Mouse (Mus musculus): Measurements from ENCODE around the gene Amdhd1. TPM values are rescaled to one million over a fixed set of nuclear protein-coding genes. Genes with fewer than 3 reads are reported as not detected.
"Not testable (repeated sequence)": the region's sequence is repeated elsewhere in the genome, so short reads cannot be mapped to it uniquely, and the experiment has no call there.

The Amdhd1 gene
- polyA plus RNA-seq, 1 experiment from 2014 or later, result 0.25 TPM

- ATAC-seq (replicated peaks; ENCODE audit: insufficient number of reproducible peaks, low FRiP score, low TSS enrichment, low read depth), result no peak
- H3K9me3 ChIP-seq (replicated peaks; ENCODE audit: control insufficient read depth, low read length), result no peaks in the 10 kb centered on the region
- no peak overlapping the region for H3K4me3 ChIP-seq (ENCODE audit: low read depth, low read length)
- H3K4me1 ChIP-seq (ENCODE audit: control insufficient read depth, insufficient read depth, low read length), result no peaks in the 10 kb centered on the region
- H3K4me2 ChIP-seq (ENCODE audit: low read depth, low read length), result no peak overlapping the region
- H3K27me3 ChIP-seq (ENCODE audit: control insufficient read depth, insufficient read depth, low read length), result no peaks in the 10 kb centered on the region
- H3K27ac ChIP-seq (replicated peaks; ENCODE audit: low read depth, low read length), result no peak overlapping the region
- H3K36me3 ChIP-seq (replicated peaks; ENCODE audit: control insufficient read depth, insufficient read depth, low read depth, low read length), result no peaks in the 10 kb centered on the region
- WGBS, result 90% methylated on average over 11 of the region's 11 CpGs
- no peak for DNase-seq (ENCODE audit: low spot score)
- H3K9ac ChIP-seq (replicated peaks; ENCODE audit: low read length), result no peak overlapping the region
These were observed 28.2 kb upstream of the Amdhd1 start for GRCm38 (mm10) chr10:93567841-93568566.

- H3K9me3 ChIP-seq (replicated peaks; ENCODE audit: control insufficient read depth, low read length), result no peaks in the 10 kb centered on the region
- 92% methylated on average over 10 of the region's 10 CpGs for WGBS
These were observed 27.2 kb upstream of the Amdhd1 start for GRCm38 (mm10) chr10:93567066-93567465.

DNA sequence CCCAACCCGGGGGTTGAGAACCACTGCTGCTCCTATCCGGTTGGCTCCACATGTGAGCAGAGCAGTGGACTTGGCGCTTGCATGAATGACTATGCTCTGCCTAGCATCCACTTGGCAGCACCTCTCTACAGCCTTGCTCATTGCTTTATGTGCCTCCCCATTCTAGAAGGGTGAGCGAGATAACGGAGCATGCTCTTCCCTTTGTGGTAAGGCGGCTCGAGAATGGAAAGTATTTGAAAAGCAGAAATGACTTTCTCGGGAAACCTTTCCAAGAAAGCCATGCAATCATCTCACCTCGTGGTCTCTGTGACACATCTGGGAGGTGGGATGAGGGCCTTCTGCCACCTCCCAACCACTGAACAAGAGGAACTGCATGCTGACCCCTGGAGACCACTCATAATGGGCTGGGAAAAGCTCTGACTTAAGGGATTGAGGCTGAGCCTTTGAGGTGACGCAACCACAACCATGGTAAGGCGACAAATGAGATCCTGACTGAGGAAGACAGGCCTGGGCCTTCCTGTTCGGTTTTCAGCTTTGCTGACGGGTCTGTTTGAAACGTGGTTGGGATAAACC is 24.8 kb upstream of the Amdhd1 start:
- 91% methylated on average over 14 of the region's 14 CpGs for WGBS

More at GRCm38 (mm10) chr10:93567066-93567465, 27.2 kb upstream of the Amdhd1 start:
- no peak for ATAC-seq (replicated peaks; ENCODE audit: insufficient number of reproducible peaks, low FRiP score, low TSS enrichment, low read depth)
- no peaks in the 10 kb centered on the region for H3K4me1 ChIP-seq (ENCODE audit: control insufficient read depth, insufficient read depth, low read length)
- no peak overlapping the region for H3K27ac ChIP-seq (replicated peaks; ENCODE audit: low read depth, low read length)
- H3K36me3 ChIP-seq (replicated peaks; ENCODE audit: control insufficient read depth, insufficient read depth, low read depth, low read length), result no peaks in the 10 kb centered on the region
- DNase-seq (ENCODE audit: low spot score), result no peak
- no peaks in the 10 kb centered on the region for H3K27me3 ChIP-seq (ENCODE audit: control insufficient read depth, insufficient read depth, low read length)
- H3K9ac ChIP-seq (replicated peaks; ENCODE audit: low read length), result no peak overlapping the region
- H3K4me3 ChIP-seq (ENCODE audit: low read depth, low read length), result no peak overlapping the region
- no peak overlapping the region for H3K4me2 ChIP-seq (ENCODE audit: low read depth, low read length)

DNA sequence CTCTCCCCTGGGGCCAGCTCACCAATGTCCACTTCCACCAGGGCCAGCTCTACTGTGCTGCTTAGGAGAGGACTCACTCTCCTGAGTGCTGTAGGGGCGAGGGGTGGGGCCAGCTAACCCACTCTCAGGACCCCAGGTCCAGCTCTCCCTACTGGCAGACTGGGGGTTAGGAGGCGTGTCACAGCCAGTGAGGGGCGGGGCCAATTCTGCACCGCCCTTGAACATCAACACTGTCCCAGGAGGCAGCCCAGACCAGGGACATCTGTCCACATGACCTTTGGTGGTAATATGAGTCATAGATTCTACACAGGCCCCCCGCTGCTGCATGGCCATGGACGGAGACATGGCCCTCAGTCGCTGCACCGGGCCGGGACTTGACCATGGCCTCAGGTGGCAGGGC is 20.0 kb upstream of the Amdhd1 start:
- no peak overlapping the region for H3K4me2 ChIP-seq (ENCODE audit: low read depth, low read length)
- DNase-seq (ENCODE audit: low spot score) (no peak), ATAC-seq (replicated peaks; ENCODE audit: insufficient number of reproducible peaks, low FRiP score, low TSS enrichment, low read depth) (peak; percentile 62; the same call in 1 of the 2 replicates)
- H3K36me3 ChIP-seq (replicated peaks; ENCODE audit: control insufficient read depth, insufficient read depth, low read depth, low read length), result no peaks in the 10 kb centered on the region
- H3K9ac ChIP-seq (replicated peaks; ENCODE audit: low read length), result no peak overlapping the region
- no peak overlapping the region for H3K27ac ChIP-seq (replicated peaks; ENCODE audit: low read depth, low read length)
- H3K9me3 ChIP-seq (replicated peaks; ENCODE audit: control insufficient read depth, low read length), result no peaks in the 10 kb centered on the region
- no peaks in the 10 kb centered on the region for H3K27me3 ChIP-seq (ENCODE audit: control insufficient read depth, insufficient read depth, low read length)
- no peak overlapping the region for H3K4me3 ChIP-seq (ENCODE audit: low read depth, low read length)
- 49% methylated on average over 9 of the region's 9 CpGs for WGBS
- no peaks in the 10 kb centered on the region for H3K4me1 ChIP-seq (ENCODE audit: control insufficient read depth, insufficient read depth, low read length)

More for the DNA sequence above, 24.8 kb upstream of the Amdhd1 start:
- no peak overlapping the region for H3K9ac ChIP-seq (replicated peaks; ENCODE audit: low read length)
- DNase-seq (ENCODE audit: low spot score) (no peak), ATAC-seq (replicated peaks; ENCODE audit: insufficient number of reproducible peaks, low FRiP score, low TSS enrichment, low read depth) (no peak)
- H3K4me1 ChIP-seq (ENCODE audit: control insufficient read depth, insufficient read depth, low read length), result no peaks in the 10 kb centered on the region
- no peaks in the 10 kb centered on the region for H3K9me3 ChIP-seq (replicated peaks; ENCODE audit: control insufficient read depth, low read length)
- no peaks in the 10 kb centered on the region for H3K27me3 ChIP-seq (ENCODE audit: control insufficient read depth, insufficient read depth, low read length)
- no peak overlapping the region for H3K4me2 ChIP-seq (ENCODE audit: low read depth, low read length)
- H3K36me3 ChIP-seq (replicated peaks; ENCODE audit: control insufficient read depth, insufficient read depth, low read depth, low read length), result no peaks in the 10 kb centered on the region
- H3K27ac ChIP-seq (replicated peaks; ENCODE audit: low read depth, low read length), result no peak overlapping the region
- no peak overlapping the region for H3K4me3 ChIP-seq (ENCODE audit: low read depth, low read length)

GRCm38 (mm10) chr10:93557971-93558370 is 18.1 kb upstream of the Amdhd1 start:
- ATAC-seq (replicated peaks; ENCODE audit: insufficient number of reproducible peaks, low FRiP score, low TSS enrichment, low read depth); H3K9me3 ChIP-seq (replicated peaks; ENCODE audit: control insufficient read depth, low read length); H3K27ac ChIP-seq (replicated peaks; ENCODE audit: low read depth, low read length); H3K9ac ChIP-seq (replicated peaks; ENCODE audit: low read length); H3K36me3 ChIP-seq (replicated peaks; ENCODE audit: control insufficient read depth, insufficient read depth, low read depth, low read length); H3K4me3 ChIP-seq (ENCODE audit: low read depth, low read length); H3K4me1 ChIP-seq (ENCODE audit: control insufficient read depth, insufficient read depth, low read length); H3K4me2 ChIP-seq (ENCODE audit: low read depth, low read length); H3K27me3 ChIP-seq (ENCODE audit: control insufficient read depth, insufficient read depth, low read length); DNase-seq (ENCODE audit: low spot score): not testable (repeated sequence)
- 81% methylated on average over 2 of the region's 2 CpGs for WGBS

GRCm38 (mm10) chr10:93552596-93552995 is 12.8 kb upstream of the Amdhd1 start:
- H3K4me3 ChIP-seq (ENCODE audit: low read depth, low read length), result no peak overlapping the region
- no peaks in the 10 kb centered on the region for H3K27me3 ChIP-seq (ENCODE audit: control insufficient read depth, insufficient read depth, low read length)
- H3K9ac ChIP-seq (replicated peaks; ENCODE audit: low read length), result no peak overlapping the region
- no peak overlapping the region for H3K27ac ChIP-seq (replicated peaks; ENCODE audit: low read depth, low read length)
- no peaks in the 10 kb centered on the region for H3K4me1 ChIP-seq (ENCODE audit: control insufficient read depth, insufficient read depth, low read length)
- ATAC-seq (replicated peaks; ENCODE audit: insufficient number of reproducible peaks, low FRiP score, low TSS enrichment, low read depth) (no peak), DNase-seq (ENCODE audit: low spot score) (no peak)
- WGBS, result 86% methylated on average over 8 of the region's 8 CpGs
- no peaks in the 10 kb centered on the region for H3K9me3 ChIP-seq (replicated peaks; ENCODE audit: control insufficient read depth, low read length)
- H3K4me2 ChIP-seq (ENCODE audit: low read depth, low read length), result no peak overlapping the region
- H3K36me3 ChIP-seq (replicated peaks; ENCODE audit: control insufficient read depth, insufficient read depth, low read depth, low read length), result no peaks in the 10 kb centered on the region

GRCm38 (mm10) chr10:93549821-93550220 is 10.0 kb upstream of the Amdhd1 start:
- 78% methylated on average over 10 of the region's 10 CpGs for WGBS
- H3K9ac ChIP-seq (replicated peaks; ENCODE audit: low read length), result no peak overlapping the region
- ATAC-seq (replicated peaks; ENCODE audit: insufficient number of reproducible peaks, low FRiP score, low TSS enrichment, low read depth) (no peak), DNase-seq (ENCODE audit: low spot score) (no peak)
- no peaks in the 10 kb centered on the region for H3K9me3 ChIP-seq (replicated peaks; ENCODE audit: control insufficient read depth, low read length)
- no peak overlapping the region for H3K4me3 ChIP-seq (ENCODE audit: low read depth, low read length)
- no peak overlapping the region for H3K4me2 ChIP-seq (ENCODE audit: low read depth, low read length)
- no peaks in the 10 kb centered on the region for H3K27me3 ChIP-seq (ENCODE audit: control insufficient read depth, insufficient read depth, low read length)
- no peak overlapping the region for H3K27ac ChIP-seq (replicated peaks; ENCODE audit: low read depth, low read length)
- no peaks in the 10 kb centered on the region for H3K4me1 ChIP-seq (ENCODE audit: control insufficient read depth, insufficient read depth, low read length)
- H3K36me3 ChIP-seq (replicated peaks; ENCODE audit: control insufficient read depth, insufficient read depth, low read depth, low read length), result no peaks in the 10 kb centered on the region

GRCm38 (mm10) chr10:93548991-93549390 is 9.2 kb upstream of the Amdhd1 start:
- Histone ChIP-seq H3K27me3 (ENCODE audit: control insufficient read depth, insufficient read depth, low read length) (no peaks in the 10 kb centered on the region), H3K9ac (replicated peaks; ENCODE audit: low read length) (no peak overlapping the region), H3K9me3 (replicated peaks; ENCODE audit: control insufficient read depth, low read length) (no peaks in the 10 kb centered on the region), H3K4me3 (ENCODE audit: low read depth, low read length) (no peak overlapping the region), H3K36me3 (replicated peaks; ENCODE audit: control insufficient read depth, insufficient read depth, low read depth, low read length) (no peaks in the 10 kb centered on the region), H3K4me1 (ENCODE audit: control insufficient read depth, insufficient read depth, low read length) (no peaks in the 10 kb centered on the region), H3K4me2 (ENCODE audit: low read depth, low read length) (no peak overlapping the region), H3K27ac (replicated peaks; ENCODE audit: low read depth, low read length) (no peak overlapping the region)
- DNase-seq (ENCODE audit: low spot score) (peak; percentile 90), ATAC-seq (replicated peaks; ENCODE audit: insufficient number of reproducible peaks, low FRiP score, low TSS enrichment, low read depth) (peak; percentile 37)
- 14% methylated on average over 7 of the region's 7 CpGs for WGBS
